Mouse (Mus musculus) intestine, embryonic 14.5 days (tissue): ENCODE measurements around the gene Lancl2. TPM values are rescaled to one million over a fixed set of nuclear protein-coding genes. Genes with fewer than 3 reads are reported as not detected.

ENCODE experiments used
- ATAC-seq: fragments of 200-750 bp; cut with Nextera tagmentation; replicated peaks from 2 replicates; pipeline ENCODE4 v1.8.0; 2017; ENCODE audit warnings: low read depth, moderate number of reproducible peaks, moderate TSS enrichment, moderate library complexity; ENCODE audit not compliant: low FRiP score, low TSS enrichment
- DNase-seq: peaks from one replicate; pipeline ENCODE4 v3.0.0-alpha.2; 2018; ENCODE audit warnings: low spot score
- H3K27ac ChIP-seq: fragments of 300-500 bp; sonication (generic); 2 replicates; pipeline ENCODE4 v1.5.1; 2014; ENCODE audit warnings: low read depth, mild to moderate bottlenecking, control low read depth
- H3K27me3 ChIP-seq: fragments of 300-500 bp; sonication (generic); replicated peaks from 2 replicates; pipeline ENCODE4 v1.6.1; 2014; ENCODE audit warnings: low read length, control low read depth; ENCODE audit not compliant: control insufficient read depth, insufficient read depth
- H3K36me3 ChIP-seq: fragments of 300-500 bp; sonication (generic); 2 replicates; pipeline ENCODE4 v1.6.1; 2014; ENCODE audit warnings: low read length, control low read depth; ENCODE audit not compliant: control insufficient read depth, insufficient read depth
- H3K4me1 ChIP-seq: fragments of 300-500 bp; sonication (generic); replicated peaks from 2 replicates; pipeline ENCODE4 v1.6.1; 2014; ENCODE audit warnings: low read length, control low read depth, mixed read lengths; ENCODE audit not compliant: control insufficient read depth, insufficient read depth
- H3K4me2 ChIP-seq: fragments of 300-500 bp; sonication (generic); 2 replicates; pipeline ENCODE4 v1.6.1; 2014; ENCODE audit warnings: low read length
- H3K4me3 ChIP-seq: fragments of 300-500 bp; sonication (generic); 2 replicates; pipeline ENCODE4 v1.5.1; 2014; ENCODE audit warnings: low read depth, low read length, control low read depth, mixed read lengths
- H3K9ac ChIP-seq: fragments of 300-500 bp; sonication (generic); 2 replicates; pipeline ENCODE4 v1.6.1; 2014; ENCODE audit warnings: mild to moderate bottlenecking, low read length
- H3K9me3 ChIP-seq: fragments of 300-500 bp; sonication (generic); 2 replicates; pipeline ENCODE4 v1.6.1; 2016; ENCODE audit warnings: low read length, control low read depth; ENCODE audit not compliant: control insufficient read depth
- WGBS: fragments of 180-500 bp; shearing (Covaris S2); extraction: QIAGEN DNeasy Blood & Tissue Kit; methylation state at CpG from one replicate; pipeline ENCODE4 v1.1.7; 2014; 5-methylcytosine and 5-hydroxymethylcytosine counted together
- polyA plus RNA-seq: library from polyadenylated mRNA; unstranded; fragments of >200 nt; fragmentation: Nextera tagmentation; extraction: Ambion mirVana; gene quantifications from 2 replicates; pipeline ENCODE4 v1.2.1, GENCODE M21; 2014

Lancl2 gene
- 21.4 and 23.5 TPM in 2 replicates for polyA plus RNA-seq

GRCm38 (mm10) chr6:57702376-57702742 lies at the start of gene Lancl2:
Lancl2 (plus strand) TSS chr6:57702540.
- no peak for DNase-seq
- Histone ChIP-seq H3K27ac (peak within 1 kb of the TSS; percentile 95), H3K4me1 (peaks cover 10% of the 10 kb centered on the region), H3K9me3 (no peaks in the 10 kb centered on the region), H3K27me3 (no peaks in the 10 kb centered on the region), H3K4me3 (peak within 1 kb of the TSS; percentile 63), H3K9ac (peak within 1 kb of the TSS; percentile 90), H3K4me2 (peak within 1 kb of the TSS; percentile 82), H3K36me3 (no peaks in the 10 kb centered on the region)
- peak; percentile 22 for ATAC-seq
- WGBS = under 1% methylated on average over 10 of the region's 10 CpGs

- Histone ChIP-seq H3K4me2 (no peak overlapping the region), H3K4me1 (no peaks in the 10 kb centered on the region)
- 78% methylated on average over 4 of the region's 4 CpGs for WGBS
Observed at GRCm38 (mm10) chr6:57661295-57661694, 41.0 kb upstream of the Lancl2 start.

GRCm38 (mm10) chr6:57684156-57684555 lies 18.2 kb upstream of the Lancl2 start:
- ATAC-seq (no peak), DNase-seq (no peak)
- Histone ChIP-seq H3K27ac (no peak overlapping the region), H3K9me3 (no peaks in the 10 kb centered on the region), H3K36me3 (peaks cover 17% of the 10 kb centered on the region), H3K4me2 (no peak overlapping the region), H3K9ac (no peak overlapping the region), H3K4me3 (no peak overlapping the region), H3K27me3 (no peaks in the 10 kb centered on the region), H3K4me1 (no peaks in the 10 kb centered on the region)
- WGBS = 93% methylated on average over 1 of the region's 1 CpGs

More at GRCm38 (mm10) chr6:57661295-57661694, 41.0 kb upstream of the Lancl2 start:
- Histone ChIP-seq H3K9ac (no peak overlapping the region), H3K27ac (no peak overlapping the region), H3K27me3 (no peaks in the 10 kb centered on the region), H3K9me3 (no peaks in the 10 kb centered on the region), H3K36me3 (no peaks in the 10 kb centered on the region), H3K4me3 (no peak overlapping the region)
- no peak for DNase-seq
- ATAC-seq = no peak

GRCm38 (mm10) chr6:57691467-57692261 lies 10.7 kb upstream of the Lancl2 start, which contains the start of gene Pyurf:
Pyurf (minus strand) TSS chr6:57692078.
- ATAC-seq = peak; percentile 98
- under 1% methylated on average over 51 of the region's 52 CpGs for WGBS

GRCm38 (mm10) chr6:57693116-57693515 lies 9.2 kb upstream of the Lancl2 start:
- H3K9ac ChIP-seq = no peak overlapping the region
- 73% methylated on average over 3 of the region's 3 CpGs for WGBS
- no peak overlapping the region for H3K4me3 ChIP-seq
- H3K4me1 ChIP-seq = peaks cover 6% of the 10 kb centered on the region
- H3K27me3 ChIP-seq = no peaks in the 10 kb centered on the region
- H3K9me3 ChIP-seq = no peaks in the 10 kb centered on the region
- no peak overlapping the region for H3K4me2 ChIP-seq
- peaks cover 11% of the 10 kb centered on the region for H3K36me3 ChIP-seq
- DNase-seq (no peak), ATAC-seq (no peak)
- H3K27ac ChIP-seq = no peak overlapping the region

More at GRCm38 (mm10) chr6:57691467-57692261, 10.7 kb upstream of the Lancl2 start, which contains the start of gene Pyurf:
- H3K9ac ChIP-seq = peak within 1 kb of the TSS; percentile 80
- peaks cover 18% of the 10 kb centered on the region for H3K36me3 ChIP-seq
- DNase-seq = peak; percentile 96
- H3K9me3 ChIP-seq = no peaks in the 10 kb centered on the region
- peak within 1 kb of the TSS; percentile 91 for H3K27ac ChIP-seq
- H3K4me3 ChIP-seq = peak within 1 kb of the TSS; percentile 76
- H3K27me3 ChIP-seq = no peaks in the 10 kb centered on the region
- H3K4me1 ChIP-seq = peaks cover 6% of the 10 kb centered on the region
- H3K4me2 ChIP-seq = peak within 1 kb of the TSS; percentile 59

GRCm38 (mm10) chr6:57701686-57702085 lies 654 bp upstream of the Lancl2 start:
- DNase-seq (no peak), ATAC-seq (no peak)
- Histone ChIP-seq H3K27me3 (no peaks in the 10 kb centered on the region), H3K36me3 (no peaks in the 10 kb centered on the region), H3K4me3 (0 out of 2 replicates have a peak overlapping the region, but pooled peaks have one; percentile 63), H3K4me2 (peak overlapping the region; percentile 82), H3K9me3 (no peaks in the 10 kb centered on the region), H3K27ac (no peak overlapping the region), H3K9ac (no peak overlapping the region), H3K4me1 (peaks cover 10% of the 10 kb centered on the region)
- 74% methylated on average over 4 of the region's 4 CpGs for WGBS

GRCm38 (mm10) chr6:57702743-57703499 lies 581 bp downstream of the Lancl2 start:
- ATAC-seq = peak; percentile 100
- Histone ChIP-seq H3K9me3 (no peaks in the 10 kb centered on the region), H3K36me3 (no peaks in the 10 kb centered on the region), H3K9ac (peak overlapping the region; percentile 90), H3K4me3 (peak overlapping the region; percentile 63), H3K4me2 (peak overlapping the region; percentile 82), H3K4me1 (peaks cover 10% of the 10 kb centered on the region), H3K27ac (peak overlapping the region; percentile 95), H3K27me3 (no peaks in the 10 kb centered on the region)
- DNase-seq = peak; percentile 97
- under 1% methylated on average over 59 of the region's 59 CpGs for WGBS

- peak overlapping the region; percentile 95 for H3K27ac ChIP-seq
- H3K4me1 ChIP-seq = peaks cover 10% of the 10 kb centered on the region
- no peaks in the 10 kb centered on the region for H3K27me3 ChIP-seq
- ATAC-seq (peak; percentile 46), DNase-seq (no peak)
- H3K36me3 ChIP-seq = no peaks in the 10 kb centered on the region
- peak overlapping the region; percentile 63 for H3K4me3 ChIP-seq
- 22% methylated on average over 2 of the region's 2 CpGs for WGBS
- peak overlapping the region; percentile 90 for H3K9ac ChIP-seq
- H3K9me3 ChIP-seq = no peaks in the 10 kb centered on the region
- H3K4me2 ChIP-seq = peak overlapping the region; percentile 82
Observed at GRCm38 (mm10) chr6:57703703-57704102, 1.4 kb downstream of the Lancl2 start.
